Mouse (Mus musculus) CH12.LX (cell line): ENCODE measurements at regions not wholly inside any gene's neighbourhood (a gene's known extent, or its start where the extent isn't known, plus 50 kb on each side); places are given as distances from the start of the nearest gene placed in this dataset.

ENCODE experiments used
- CHD2 ChIP-seq: IDR thresholded peaks from 2 replicates; pipeline ENCODE4 v1.6.1; 2011; ENCODE audit warnings: low read length, improper control_type of control experiment
- CTCF ChIP-seq, 2 experiments: IDR thresholded peaks in 1 of 2; conservative IDR thresholded peaks in 1 of 2; 2 replicates each; pipeline ENCODE4 v1.5.1; 2011 to 2012; ENCODE audit warnings: low read depth in 2 of 2, low read length in 2 of 2, improper control_type of control experiment in 1 of 2, inconsistent platforms in 1 of 2, mild to moderate bottlenecking in 1 of 2, moderate library complexity in 1 of 2
- HCFC1 ChIP-seq: IDR thresholded peaks from 2 replicates; pipeline ENCODE4 v1.6.1; 2012; ENCODE audit warnings: low read depth, mild to moderate bottlenecking, inconsistent platforms, low read length, improper control_type of control experiment
- POLR2A ChIP-seq: IDR thresholded peaks from 2 replicates; pipeline ENCODE4 v1.6.1; 2011; ENCODE audit warnings: low read depth, mild to moderate bottlenecking, improper control_type of control experiment, low read length
- RCOR1 ChIP-seq: conservative IDR thresholded peaks from 2 replicates; pipeline ENCODE4 v1.6.1; 2012; ENCODE audit warnings: low read depth, mild to moderate bottlenecking, inconsistent platforms, low read length, improper control_type of control experiment
- UBTF ChIP-seq: IDR thresholded peaks from 2 replicates; pipeline ENCODE4 v1.6.1; 2012; ENCODE audit warnings: low read depth, mild to moderate bottlenecking, inconsistent platforms, low read length, improper control_type of control experiment, moderate library complexity
- ZC3H11A ChIP-seq: IDR thresholded peaks from 2 replicates; pipeline ENCODE4 v1.6.1; 2012; ENCODE audit warnings: low read depth, mild to moderate bottlenecking, inconsistent platforms, low read length, improper control_type of control experiment

DNA sequence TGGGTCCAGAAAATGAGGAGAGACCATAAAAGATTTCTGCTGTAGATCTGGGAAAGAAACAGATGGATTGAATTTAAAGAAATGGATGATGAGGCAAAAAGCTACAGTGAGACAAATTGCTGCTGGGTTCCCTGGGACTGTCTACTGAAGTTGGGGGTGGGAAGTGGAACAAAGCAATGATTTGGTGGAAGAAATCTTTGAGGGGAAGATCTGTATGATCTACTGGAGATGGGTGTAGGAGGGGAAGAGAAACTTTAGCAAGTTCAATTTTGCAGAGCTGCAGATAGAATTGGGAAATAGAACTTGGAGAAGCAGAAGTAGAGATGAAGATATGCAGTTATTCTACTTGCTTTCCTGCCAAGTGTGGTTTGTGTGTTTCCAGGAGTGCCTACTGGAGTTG, 5478.8 kb downstream of the 9330182O14Rik start:
- no peak for TF ChIP-seq UBTF
- no peak for TF ChIP-seq POLR2A
- no peak for TF ChIP-seq CHD2
- no peak for TF ChIP-seq ZC3H11A
- no peak for TF ChIP-seq HCFC1
- TF ChIP-seq CTCF (conservative IDR thresholded peaks at IDR 0.05 in 1 of 2, IDR thresholded peaks at IDR 0.05 in 1 of 2; ENCODE audit: low read depth in 2 of 2, low read length in 2 of 2), result no peak
- no peak for TF ChIP-seq RCOR1
